Mouse (Mus musculus) adrenal gland (tissue): Measurements from ENCODE around the gene 2010003K11Rik.

Experiments
- intact Hi-C: fragments of 180-260 bp; cut with DNase I; formaldehyde crosslinking; loops from one replicate; pipeline ENCODE4 v1.15.1; 2025

2010003K11Rik gene

DNA sequence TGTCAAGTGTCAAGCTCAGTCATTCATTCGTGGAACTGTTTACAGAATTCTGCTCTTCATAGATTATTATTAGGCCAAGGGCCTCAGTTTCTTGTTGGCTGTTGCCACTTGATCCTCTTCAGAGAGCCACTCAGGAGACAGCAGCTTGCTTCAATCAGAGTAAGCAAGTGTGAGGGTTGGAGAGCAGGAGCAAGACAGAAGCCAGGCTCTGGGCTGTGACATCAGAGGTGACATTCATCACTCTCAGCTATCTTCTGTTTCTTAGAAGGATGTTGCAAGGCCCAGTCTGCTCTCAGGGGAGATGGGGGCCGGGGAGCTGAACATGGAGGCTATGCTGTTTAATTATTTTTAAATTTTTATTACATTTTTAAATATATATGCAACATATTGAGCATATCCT lies 4.3 kb upstream of the 2010003K11Rik start:
- intact Hi-C loops, result loop anchor here (10.0 kb wide), 1 partner anchor 242 kb away; no protein-coding TSS in a partner anchor

GRCm38 (mm10) chr19:4497263-4497973 lies 965 bp downstream of the 2010003K11Rik start:
- intact Hi-C loops, result loop anchor here (5.0 kb wide), 1 partner anchor 120 kb away; the partner anchor contains the start of gene Lrfn4

DNA sequence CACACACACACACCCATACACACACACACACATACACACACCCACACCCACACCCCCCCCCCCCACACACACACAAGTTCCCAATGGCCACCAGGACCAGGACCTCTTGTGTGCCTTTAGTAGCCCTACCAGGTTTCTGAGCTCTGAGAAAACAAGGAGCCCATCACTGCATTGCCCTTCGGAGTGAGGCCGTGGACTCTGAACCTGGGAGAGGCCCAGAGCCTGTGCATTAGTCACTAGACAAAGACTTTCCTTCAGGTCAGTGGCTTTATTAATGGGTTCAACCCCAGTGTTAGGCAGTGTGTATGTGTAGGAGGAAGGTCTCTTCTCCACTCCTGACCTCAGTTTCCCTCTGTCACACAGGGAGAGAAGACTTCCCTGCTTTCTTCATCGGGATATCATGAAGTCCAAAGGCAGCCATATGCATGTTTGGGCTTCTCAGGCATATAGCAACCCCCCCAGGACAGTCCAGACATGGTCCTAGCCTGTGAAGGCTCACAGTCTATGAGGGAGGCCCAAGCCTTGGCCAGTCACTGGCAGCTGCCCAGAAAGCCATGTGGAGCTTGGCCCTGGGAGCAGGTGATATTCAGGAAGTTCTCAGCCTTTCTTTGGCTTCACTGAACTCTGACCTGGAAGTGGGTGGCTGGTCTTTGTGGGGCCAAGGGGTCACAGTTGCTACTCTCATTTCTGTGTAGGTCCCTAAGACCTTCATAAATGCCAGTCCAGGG lies 1.7 kb downstream of the 2010003K11Rik start:
- intact Hi-C loops, result loop anchor here (5.0 kb wide), 1 partner anchor 121 kb away; the partner anchor contains the start of gene Lrfn4

DNA sequence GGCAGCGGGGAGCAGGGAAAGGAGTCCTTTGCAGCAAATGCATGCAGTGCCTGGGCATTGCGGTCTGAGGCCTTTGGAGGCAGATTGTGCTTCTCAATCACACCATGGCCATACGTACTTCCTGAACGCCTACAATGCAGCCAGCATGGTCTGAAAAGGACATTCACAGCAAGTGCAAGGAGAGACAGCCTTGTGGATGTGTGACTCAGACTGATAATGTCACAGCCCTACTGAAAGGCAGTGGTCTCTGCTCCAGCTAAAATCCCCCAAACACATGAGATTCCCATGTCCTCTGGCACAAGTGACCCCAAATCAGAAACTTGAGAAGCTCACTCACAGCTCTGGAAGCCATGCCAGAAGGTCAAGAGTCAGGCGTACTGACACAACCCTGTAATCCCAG lies 2.6 kb downstream of the 2010003K11Rik start:
- intact Hi-C loops, result loop anchor here (5.0 kb wide), 1 partner anchor 121 kb away; the partner anchor contains the start of gene Lrfn4

DNA sequence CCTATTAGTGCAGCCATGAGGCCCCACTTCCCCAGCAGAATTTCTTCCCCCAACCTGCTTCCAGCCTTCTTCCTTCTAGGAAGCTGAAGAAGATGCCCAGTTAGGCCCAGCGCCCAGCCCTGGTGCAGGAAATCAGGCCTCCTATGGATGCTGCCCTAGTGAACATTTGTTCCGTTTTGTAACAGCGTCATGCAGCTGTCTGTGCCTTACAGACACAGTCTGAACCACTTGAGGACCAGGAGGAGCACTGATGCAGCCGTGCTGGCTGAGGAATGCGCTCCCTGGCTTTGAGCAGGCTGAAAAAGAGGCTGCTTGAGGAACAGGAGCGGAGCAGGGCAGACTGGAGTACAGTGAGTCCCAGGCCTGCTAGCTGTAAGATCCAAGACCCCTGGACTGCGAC lies 3.7 kb downstream of the 2010003K11Rik start:
- intact Hi-C loops, result loop anchor here (5.0 kb wide), 1 partner anchor 123 kb away; the partner anchor contains the start of gene Lrfn4

- intact Hi-C loops, result no loop called here
Measured at GRCm38 (mm10) chr19:4492526-4493296, 5.7 kb downstream of the 2010003K11Rik start.

- intact Hi-C loops, result no loop called here
Measured at GRCm38 (mm10) chr19:4491080-4491695, 7.2 kb downstream of the 2010003K11Rik start.

DNA sequence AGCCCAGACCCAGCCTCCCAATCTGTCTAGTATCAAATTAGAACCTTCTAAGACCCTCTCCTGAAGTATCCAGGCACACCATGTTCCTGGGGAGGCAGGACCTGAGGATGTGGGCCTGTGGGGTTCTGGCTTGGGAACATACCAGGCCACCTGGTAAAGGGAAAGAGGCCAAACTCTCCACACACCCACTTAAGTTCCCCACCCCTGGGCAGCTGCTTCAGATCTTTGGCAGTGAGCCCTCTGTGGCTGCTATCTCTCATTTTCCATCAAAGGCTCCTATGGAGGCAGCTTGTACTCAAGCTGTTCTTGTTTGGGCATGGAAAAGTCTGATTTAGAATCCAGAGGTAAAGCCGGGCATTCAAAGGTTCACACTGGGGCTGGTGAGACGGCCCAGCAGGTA lies 10.5 kb downstream of the 2010003K11Rik start:
- intact Hi-C loops, result no loop called here

GRCm38 (mm10) chr19:4485006-4485405 lies 13.4 kb downstream of the 2010003K11Rik start:
- intact Hi-C loops, result no loop called here

DNA sequence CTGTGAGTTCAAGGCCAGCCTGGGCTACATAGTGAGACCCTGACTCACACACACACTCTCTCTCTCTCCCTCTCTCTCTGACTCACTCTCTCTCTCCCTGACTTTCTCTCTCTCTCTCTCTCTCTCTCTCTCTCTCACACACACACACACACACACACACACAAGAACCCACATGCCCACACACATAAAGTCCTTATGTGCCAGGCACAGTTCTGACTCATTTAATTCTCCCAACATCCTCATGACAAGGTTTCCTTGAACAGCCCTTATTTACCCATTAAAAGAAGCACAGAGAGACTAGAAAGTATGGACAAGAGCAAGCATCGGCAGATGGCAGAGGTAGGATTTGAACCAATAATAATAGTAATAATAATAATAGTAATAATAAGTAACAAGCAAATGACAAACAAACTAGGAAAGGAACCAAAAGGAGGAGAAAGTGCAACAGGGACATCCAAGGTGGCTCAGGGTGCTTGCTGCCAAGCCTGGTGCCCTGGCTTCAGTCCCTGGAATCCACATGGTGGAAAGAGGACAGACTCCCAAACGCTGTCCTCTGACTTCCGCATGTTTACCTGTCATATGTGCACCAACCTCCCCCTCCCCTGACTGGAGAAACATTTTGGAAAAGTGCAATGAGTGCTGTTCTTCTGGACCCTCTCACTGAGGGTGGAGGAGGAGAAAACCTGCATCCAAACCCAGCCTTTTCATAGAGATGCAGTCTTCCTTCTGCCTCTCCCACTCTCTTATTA lies 16.1 kb downstream of the 2010003K11Rik start:
- intact Hi-C loops, result no loop called here

GRCm38 (mm10) chr19:4481326-4481725 lies 17.1 kb downstream of the 2010003K11Rik start:
- intact Hi-C loops, result no loop called here

- intact Hi-C loops, result no loop called here
Measured at GRCm38 (mm10) chr19:4480041-4480440, 18.3 kb downstream of the 2010003K11Rik start.

GRCm38 (mm10) chr19:4478190-4478516 lies 20.2 kb downstream of the 2010003K11Rik start:
- intact Hi-C loops, result no loop called here

DNA sequence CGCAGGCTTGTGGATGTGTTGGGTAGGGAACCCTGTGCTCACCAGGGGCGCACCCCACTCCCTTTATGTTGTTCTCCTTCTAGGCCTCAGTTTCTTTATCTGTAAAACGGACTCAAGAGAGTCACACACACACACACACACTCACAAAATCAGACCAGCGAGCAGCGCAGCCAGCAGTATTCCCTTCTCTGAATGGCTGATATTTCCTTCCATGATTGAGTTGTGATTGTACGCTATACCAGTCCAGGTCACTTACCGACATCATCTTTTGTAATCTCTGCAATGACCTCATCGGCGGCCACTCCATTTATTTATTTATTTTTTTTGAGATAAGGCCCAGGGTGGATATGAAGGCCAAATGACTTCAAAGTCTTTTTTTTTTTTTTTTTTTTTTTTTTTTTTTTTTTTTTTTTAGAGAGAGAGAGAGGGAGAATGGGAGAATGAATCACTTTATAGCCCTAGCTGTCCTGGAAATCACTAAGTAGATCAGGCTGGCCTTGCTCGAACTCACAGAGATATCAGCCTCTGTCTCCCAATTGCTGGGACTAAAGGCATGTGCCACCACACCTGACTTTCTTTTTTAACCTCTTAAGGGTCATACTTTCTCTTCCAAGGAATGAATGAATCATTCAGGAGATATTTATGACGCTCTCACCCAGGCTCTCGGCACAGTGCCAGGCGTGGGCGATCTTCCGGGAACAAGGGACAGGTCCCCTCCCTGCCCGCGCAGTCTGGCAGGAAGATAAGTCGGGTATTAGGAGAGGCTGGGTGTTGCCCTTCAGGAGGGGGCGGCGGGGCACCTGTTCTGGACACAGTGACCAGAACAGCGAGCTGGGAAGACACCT lies 20.8 kb downstream of the 2010003K11Rik start, which contains the start of gene Syt12:
Syt12 (minus strand) TSS at position 103 of the 845 bp plus-strand sequence.
- intact Hi-C loops, result no loop called here

GRCm38 (mm10) chr19:4476601-4477257 lies 21.7 kb downstream of the 2010003K11Rik start:
- intact Hi-C loops, result no loop called here

- intact Hi-C loops, result no loop called here
Measured at GRCm38 (mm10) chr19:4475224-4475925, 23.0 kb downstream of the 2010003K11Rik start.

GRCm38 (mm10) chr19:4474739-4475138 lies 23.6 kb downstream of the 2010003K11Rik start:
- intact Hi-C loops, result no loop called here

DNA sequence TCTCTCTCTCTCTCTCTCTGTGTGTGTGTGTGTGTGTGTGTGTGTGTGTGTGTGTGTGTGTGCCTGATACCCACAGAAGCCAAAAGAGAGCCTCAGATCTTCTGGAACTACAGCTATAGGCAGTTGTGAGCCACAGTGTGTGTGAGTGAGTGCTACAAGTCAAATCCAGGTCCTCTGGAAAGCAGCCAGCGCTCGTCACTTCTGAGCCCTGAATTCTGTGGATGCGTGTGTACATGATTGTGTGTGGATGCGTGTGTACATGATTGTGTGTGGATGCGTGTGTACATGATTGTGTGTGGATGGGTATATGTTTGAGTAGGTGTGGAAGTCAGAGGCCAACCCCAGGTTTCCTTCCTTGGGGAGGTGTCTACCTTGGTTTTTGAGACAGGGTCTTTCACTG lies 24.8 kb downstream of the 2010003K11Rik start:
- intact Hi-C loops, result no loop called here
